In the genomic region with DNA sequence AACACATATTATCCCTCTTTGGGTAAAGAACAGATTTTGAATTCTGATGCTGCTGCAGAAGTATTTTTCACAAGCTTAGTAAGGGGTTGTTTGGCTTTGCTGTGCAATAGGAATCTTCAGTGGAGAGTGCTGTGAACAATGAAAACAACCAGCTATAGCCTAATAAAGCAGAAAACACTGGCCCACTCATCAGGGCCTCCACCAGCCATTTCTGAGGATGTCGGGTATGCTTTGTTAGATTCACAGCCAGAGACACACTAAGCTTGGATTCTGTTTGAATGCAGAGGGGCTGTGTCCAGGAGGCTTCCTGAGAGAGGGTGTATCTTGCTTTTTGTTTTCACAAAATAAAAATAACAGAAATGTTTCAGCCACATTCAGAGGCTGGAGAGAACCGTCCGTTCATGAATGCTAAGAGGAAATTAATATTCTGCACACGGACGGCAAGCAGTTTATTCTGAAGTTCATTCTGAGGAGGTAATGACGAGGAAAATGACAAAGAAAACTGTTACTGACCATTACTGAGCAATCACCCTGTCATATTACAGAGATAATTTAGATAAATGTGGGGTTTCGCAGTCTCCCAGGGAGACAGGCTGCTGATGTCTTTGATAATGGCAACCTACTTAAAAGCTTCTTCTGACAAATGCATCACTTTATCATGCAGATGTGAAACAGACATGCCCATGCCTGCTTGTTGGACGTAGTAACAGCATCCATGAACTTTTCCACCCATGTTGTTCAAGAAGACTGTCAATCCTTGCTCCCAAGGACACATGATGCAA, we compare ENCODE assay signal across 14 mouse cellular contexts.
DNase-seq lines count a peak whose midpoint lies in the region; ATAC-seq lines count a peak whose summit lies in the region.
"Had no signal": no experiment of that assay in that cellular context is flagged by ENCODE, and none has a peak within 500 bp of the region (broad histone marks: within the 10 kb centered on the region; RNA-seq: fewer than 3 reads in every experiment).

No protein-coding gene starts in this region.

- ATAC-seq in embryonic facial prominence, embryonic 11.5 days (replicated peaks; ENCODE audit: insufficient number of reproducible peaks, low FRiP score, low TSS enrichment, low read depth), result peak; percentile 44; the same call in 1 of the 2 replicates
- ATAC-seq in hindbrain, embryonic 11.5 days (ENCODE audit: low FRiP score), result peak; percentile 84
- peak; percentile 83 for ATAC-seq in midbrain, embryonic 13.5 days
- ATAC-seq: lung, postnatal 0 days had no signal

- no peak overlapping the region for H3K9ac ChIP-seq in embryonic facial prominence, embryonic 11.5 days (replicated peaks; ENCODE audit: low read length)
- H3K9ac ChIP-seq in hindbrain, embryonic 11.5 days (ENCODE audit: low read depth, low read length), result no peak overlapping the region
- H3K9ac ChIP-seq in midbrain, embryonic 13.5 days (replicated peaks), result no peak overlapping the region
- H3K9ac ChIP-seq: embryonic facial prominence, embryonic 13.5 days had no signal

- no peaks in the 10 kb centered on the region for H3K9me3 ChIP-seq in embryonic facial prominence, embryonic 11.5 days (replicated peaks; ENCODE audit: control insufficient read depth, low read length)
- no peaks in the 10 kb centered on the region for H3K9me3 ChIP-seq in embryonic facial prominence, embryonic 10.5 days
- H3K9me3 ChIP-seq in hindbrain, embryonic 11.5 days (ENCODE audit: control insufficient read depth, low read length), result no peaks in the 10 kb centered on the region
- no peaks in the 10 kb centered on the region for H3K9me3 ChIP-seq in midbrain, embryonic 13.5 days
- H3K9me3 ChIP-seq: embryonic facial prominence, embryonic 13.5 days had no signal

- H3K36me3 ChIP-seq in embryonic facial prominence, embryonic 11.5 days (replicated peaks; ENCODE audit: control insufficient read depth, insufficient read depth, low read depth, low read length), result no peaks in the 10 kb centered on the region
- no peaks in the 10 kb centered on the region for H3K36me3 ChIP-seq in embryonic facial prominence, embryonic 10.5 days (replicated peaks)
- no peaks in the 10 kb centered on the region for H3K36me3 ChIP-seq in hindbrain, embryonic 11.5 days (ENCODE audit: control insufficient read depth, insufficient read depth, low read length)
- no peaks in the 10 kb centered on the region for H3K36me3 ChIP-seq in midbrain, embryonic 13.5 days
- H3K36me3 ChIP-seq: embryonic facial prominence, embryonic 13.5 days had no signal

- H3K4me3 ChIP-seq in embryonic facial prominence, embryonic 11.5 days (ENCODE audit: low read depth, low read length), result no peak overlapping the region
- H3K4me3 ChIP-seq in embryonic facial prominence, embryonic 10.5 days, result no peak overlapping the region
- H3K4me3 ChIP-seq in hindbrain, embryonic 11.5 days (ENCODE audit: low read depth, low read length), result no peak overlapping the region
- H3K4me3 ChIP-seq in midbrain, embryonic 13.5 days (replicated peaks), result no peak overlapping the region
- H3K4me3 ChIP-seq: embryonic facial prominence, embryonic 13.5 days; left cerebral cortex, adult 2 months had no signal

- no peak overlapping the region for H3K4me2 ChIP-seq in embryonic facial prominence, embryonic 11.5 days (ENCODE audit: low read depth, low read length)
- H3K4me2 ChIP-seq in hindbrain, embryonic 11.5 days (replicated peaks; ENCODE audit: low read depth, low read length), result no peak overlapping the region
- no peak overlapping the region for H3K4me2 ChIP-seq in midbrain, embryonic 13.5 days (replicated peaks)
- H3K4me2 ChIP-seq: embryonic facial prominence, embryonic 13.5 days had no signal

- no peaks in the 10 kb centered on the region for H3K4me1 ChIP-seq in embryonic facial prominence, embryonic 11.5 days (ENCODE audit: control insufficient read depth, insufficient read depth, low read length)
- H3K4me1 ChIP-seq in embryonic facial prominence, embryonic 10.5 days, result no peaks in the 10 kb centered on the region
- H3K4me1 ChIP-seq in hindbrain, embryonic 11.5 days (replicated peaks; ENCODE audit: control insufficient read depth, insufficient read depth, low read length), result no peaks in the 10 kb centered on the region
- H3K4me1 ChIP-seq in midbrain, embryonic 13.5 days (replicated peaks), result peaks cover 9% of the 10 kb centered on the region
- H3K4me1 ChIP-seq: embryonic facial prominence, embryonic 13.5 days had no signal

- no peak overlapping the region for H3K27ac ChIP-seq in embryonic facial prominence, embryonic 11.5 days (replicated peaks; ENCODE audit: low read depth, low read length)
- no peak overlapping the region; the same call in 1 of the 2 replicates for H3K27ac ChIP-seq in embryonic facial prominence, embryonic 10.5 days (replicated peaks)
- peak overlapping the region; percentile 63 for H3K27ac ChIP-seq in hindbrain, embryonic 11.5 days (ENCODE audit: low read depth, low read length)
- peak overlapping the region; percentile 72 for H3K27ac ChIP-seq in midbrain, embryonic 13.5 days
- H3K27ac ChIP-seq: embryonic facial prominence, embryonic 13.5 days; left cerebral cortex, adult 2 months had no signal

- WGBS in embryonic facial prominence, embryonic 11.5 days, result 57% methylated on average over 8 of the region's 8 CpGs
- WGBS in embryonic facial prominence, embryonic 10.5 days, result 67% methylated on average over 8 of the region's 8 CpGs
- 36% methylated on average over 8 of the region's 8 CpGs for WGBS in hindbrain, embryonic 11.5 days
- WGBS in midbrain, embryonic 13.5 days, result 32% methylated on average over 8 of the region's 8 CpGs

- no peaks in the 10 kb centered on the region for H3K27me3 ChIP-seq in embryonic facial prominence, embryonic 11.5 days (ENCODE audit: control insufficient read depth, insufficient read depth, low read length)
- H3K27me3 ChIP-seq in embryonic facial prominence, embryonic 10.5 days (replicated peaks; ENCODE audit: low read depth, poor library complexity, severe bottlenecking), result no peaks in the 10 kb centered on the region
- no peaks in the 10 kb centered on the region for H3K27me3 ChIP-seq in hindbrain, embryonic 11.5 days (ENCODE audit: control insufficient read depth, insufficient read depth, low read length)
- H3K27me3 ChIP-seq in midbrain, embryonic 13.5 days, result no peaks in the 10 kb centered on the region
- H3K27me3 ChIP-seq: embryonic facial prominence, embryonic 13.5 days had no signal

- peak; percentile 2 for DNase-seq in embryonic facial prominence, embryonic 11.5 days (ENCODE audit: low spot score)
- no peak for DNase-seq in embryonic facial prominence, embryonic 10.5 days (ENCODE audit: low spot score)
- peak; percentile 69 for DNase-seq in hindbrain, embryonic 11.5 days (ENCODE audit: low spot score)
- DNase-seq in retina, postnatal 1 day, result peak; percentile 54
- DNase-seq in thymus, postnatal 4 days, result no peak
- DNase-seq in testis, postnatal 10 days (ENCODE audit: low spot score), result no peak
- DNase-seq in adrenal gland, postnatal 36 days, result no peak
- DNase-seq: cerebellum, adult 11-12 months; kidney, adult 18-20 months; liver had no signal

Comparison
In these comparisons a context has a peak if more than half of its experiments do, and no peak if none do; other contexts are left out.
1. DNase-seq: peak in embryonic facial prominence, embryonic 11.5 days (single experiment), hindbrain, embryonic 11.5 days (single experiment) and retina, postnatal 1 day (single experiment); none in embryonic facial prominence, embryonic 10.5 days (single experiment), thymus, postnatal 4 days (single experiment), testis, postnatal 10 days (single experiment) and adrenal gland, postnatal 36 days (0 of 2).
2. H3K27ac ChIP-seq: peak in hindbrain, embryonic 11.5 days (single experiment) and midbrain, embryonic 13.5 days (single experiment); none in embryonic facial prominence, embryonic 11.5 days (single experiment) and embryonic facial prominence, embryonic 10.5 days (single experiment).
3. Peak in every context shown above with its lines, with median percentiles within 50 percentile points of each other: ATAC-seq.